Mouse (Mus musculus): ENCODE measurements around the gene Acta1. TPM values are rescaled to one million over a fixed set of nuclear protein-coding genes. Genes with fewer than 3 reads are reported as not detected.
A peak's percentile ranks its signal among the peaks of the same experiment; 100 is the strongest.

Acta1 gene
- polyA plus RNA-seq, 1 experiment from 2014 or later, result 11.1 TPM

- Histone ChIP-seq H3K27me3 (replicated peaks; ENCODE audit: control insufficient read depth, insufficient read depth, low read length) (peaks cover 33% of the 10 kb centered on the region), H3K36me3 (ENCODE audit: control insufficient read depth, insufficient read depth, low read length) (no peaks in the 10 kb centered on the region), H3K4me1 (ENCODE audit: control insufficient read depth, insufficient read depth, low read length) (peaks cover 9% of the 10 kb centered on the region), H3K4me3 (ENCODE audit: low read length) (no peak overlapping the region), H3K9ac (ENCODE audit: low read depth, low read length) (no peak overlapping the region), H3K27ac (ENCODE audit: low read length) (no peak overlapping the region; the same call in 1 of the 2 replicates), H3K4me2 (ENCODE audit: low read depth, low read length) (peak overlapping the region; percentile 23; the same call in 1 of the 2 replicates), H3K9me3 (ENCODE audit: control insufficient read depth, low read length) (no peaks in the 10 kb centered on the region)
- ATAC-seq, result peak; percentile 29; the same call in 1 of the 2 replicates
- 49% methylated on average over 10 of the region's 10 CpGs for WGBS
Measured at GRCm38 (mm10) chr8:123896774-123897173, 2.2 kb upstream of the Acta1 start.

DNA sequence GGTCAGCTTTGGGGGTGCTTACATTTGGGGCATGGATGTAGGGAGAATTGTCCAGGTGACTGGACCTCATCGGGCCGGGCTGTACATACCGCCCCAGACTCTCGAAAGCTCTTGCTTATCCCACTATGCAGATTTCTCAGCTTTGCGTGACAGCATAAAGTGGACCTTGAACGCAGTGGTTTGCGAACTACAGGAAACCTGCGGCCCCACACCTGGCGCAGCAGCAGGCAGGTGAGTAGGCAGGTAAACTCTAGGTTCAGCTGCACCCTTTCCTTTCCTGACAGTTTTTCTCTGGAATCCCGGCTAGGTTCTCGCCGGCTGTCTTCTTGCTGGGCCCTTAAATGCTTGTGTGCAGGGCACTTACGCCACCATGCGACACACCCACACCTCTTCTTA lies 1.8 kb upstream of the Acta1 start:
- H3K4me2 ChIP-seq (ENCODE audit: low read depth, low read length), result peak overlapping the region; percentile 23; the same call in 1 of the 2 replicates
- H3K9me3 ChIP-seq (ENCODE audit: control insufficient read depth, low read length), result no peaks in the 10 kb centered on the region
- peaks cover 37% of the 10 kb centered on the region for H3K27me3 ChIP-seq (replicated peaks; ENCODE audit: control insufficient read depth, insufficient read depth, low read length)
- H3K4me1 ChIP-seq (ENCODE audit: control insufficient read depth, insufficient read depth, low read length), result peaks cover 10% of the 10 kb centered on the region
- H3K4me3 ChIP-seq (ENCODE audit: low read length), result no peak overlapping the region
- WGBS, result 37% methylated on average over 14 of the region's 14 CpGs
- H3K27ac ChIP-seq (ENCODE audit: low read length), result no peak overlapping the region
- H3K36me3 ChIP-seq (ENCODE audit: control insufficient read depth, insufficient read depth, low read length), result no peaks in the 10 kb centered on the region
- no peak overlapping the region for H3K9ac ChIP-seq (ENCODE audit: low read depth, low read length)
- ATAC-seq, result peak; percentile 74

DNA sequence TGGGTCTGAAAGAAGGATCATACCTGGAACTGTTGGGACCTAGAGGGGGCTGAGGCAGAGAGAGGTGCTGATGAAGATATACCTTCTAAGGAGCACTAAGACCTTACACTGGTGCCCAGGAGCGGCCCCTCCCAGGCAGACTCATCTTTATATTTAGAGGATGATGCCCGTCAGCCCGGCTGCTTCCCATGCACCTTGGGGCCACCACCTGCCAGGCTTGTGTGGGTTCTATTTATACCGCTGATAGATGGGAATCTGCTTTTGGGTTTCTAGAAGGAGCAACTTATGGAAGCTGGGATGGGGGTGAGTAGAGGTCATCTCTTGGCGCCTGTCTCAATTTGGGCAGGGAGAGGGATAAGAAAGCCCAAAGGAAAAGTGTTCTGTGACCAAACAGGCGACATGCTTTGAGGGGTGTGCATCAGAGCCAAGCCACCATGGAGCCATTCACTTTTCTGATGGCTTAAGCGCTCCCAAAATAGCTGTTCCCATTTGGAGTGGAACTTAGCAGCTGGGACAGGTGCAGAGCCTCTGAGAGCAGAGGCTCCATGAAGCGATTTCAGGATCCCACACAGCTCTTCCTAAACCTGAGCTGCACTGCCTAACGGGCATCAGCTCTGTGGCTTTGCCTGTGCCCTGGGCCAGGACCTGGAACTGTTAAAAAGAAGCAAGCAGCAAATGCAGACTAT lies 1.3 kb upstream of the Acta1 start:
- peaks cover 10% of the 10 kb centered on the region for H3K4me1 ChIP-seq (ENCODE audit: control insufficient read depth, insufficient read depth, low read length)
- H3K9me3 ChIP-seq (ENCODE audit: control insufficient read depth, low read length), result no peaks in the 10 kb centered on the region
- no peak overlapping the region for H3K4me3 ChIP-seq (ENCODE audit: low read length)
- H3K27ac ChIP-seq (ENCODE audit: low read length), result no peak overlapping the region
- H3K36me3 ChIP-seq (ENCODE audit: control insufficient read depth, insufficient read depth, low read length), result no peaks in the 10 kb centered on the region
- H3K4me2 ChIP-seq (ENCODE audit: low read depth, low read length), result peak overlapping the region; percentile 23; the same call in 1 of the 2 replicates
- WGBS, result 66% methylated on average over 9 of the region's 9 CpGs
- H3K9ac ChIP-seq (ENCODE audit: low read depth, low read length), result no peak overlapping the region
- no peak for ATAC-seq
- H3K27me3 ChIP-seq (replicated peaks; ENCODE audit: control insufficient read depth, insufficient read depth, low read length), result peaks cover 42% of the 10 kb centered on the region

DNA sequence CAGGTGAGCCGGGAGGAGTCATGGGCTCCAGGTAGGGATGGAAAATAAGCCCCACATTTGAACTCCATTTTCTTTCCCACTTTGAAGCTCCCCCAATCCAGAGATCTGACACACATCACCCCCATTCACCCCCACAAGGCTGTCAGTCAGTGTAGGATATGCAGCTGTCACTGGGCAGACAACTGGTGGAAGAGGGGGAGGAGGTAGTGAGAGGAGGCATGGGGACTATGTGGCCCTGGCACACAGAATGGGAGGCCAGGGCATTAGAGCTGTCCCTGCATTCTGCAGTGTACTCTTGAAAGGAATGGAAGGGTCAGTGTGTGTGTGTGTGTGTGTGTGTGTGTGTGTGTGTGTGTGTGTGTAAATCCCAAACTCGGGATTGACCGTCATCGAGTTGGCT lies 679 bp upstream of the Acta1 start:
- Histone ChIP-seq H3K27ac (ENCODE audit: low read length) (no peak overlapping the region), H3K4me1 (ENCODE audit: control insufficient read depth, insufficient read depth, low read length) (peaks cover 10% of the 10 kb centered on the region), H3K4me2 (ENCODE audit: low read depth, low read length) (no peak overlapping the region), H3K9ac (ENCODE audit: low read depth, low read length) (no peak overlapping the region), H3K9me3 (ENCODE audit: control insufficient read depth, low read length) (no peaks in the 10 kb centered on the region), H3K27me3 (replicated peaks; ENCODE audit: control insufficient read depth, insufficient read depth, low read length) (peaks cover 48% of the 10 kb centered on the region), H3K36me3 (ENCODE audit: control insufficient read depth, insufficient read depth, low read length) (no peaks in the 10 kb centered on the region), H3K4me3 (ENCODE audit: low read length) (no peak overlapping the region)
- 81% methylated on average over 4 of the region's 4 CpGs for WGBS
- ATAC-seq, result no peak

DNA sequence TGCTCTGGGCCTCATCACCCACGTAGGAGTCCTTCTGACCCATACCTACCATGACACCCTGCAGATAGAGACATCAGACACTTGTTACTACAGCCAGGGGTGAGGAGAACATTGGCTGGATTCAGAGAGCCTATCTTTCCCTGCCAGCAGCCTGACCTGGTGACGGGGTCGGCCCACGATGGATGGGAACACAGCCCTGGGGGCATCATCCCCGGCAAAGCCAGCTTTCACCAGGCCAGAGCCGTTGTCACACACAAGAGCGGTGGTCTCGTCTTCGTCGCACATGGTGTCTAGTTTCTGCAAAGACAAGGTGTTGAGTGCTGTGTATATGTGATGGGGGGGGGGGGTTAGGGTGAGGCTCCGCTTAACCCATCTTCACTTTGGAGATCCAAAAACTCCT lies 1.1 kb downstream of the Acta1 start:
- no peak overlapping the region for H3K4me2 ChIP-seq (ENCODE audit: low read depth, low read length)
- H3K4me1 ChIP-seq (ENCODE audit: control insufficient read depth, insufficient read depth, low read length), result peaks cover 10% of the 10 kb centered on the region
- ATAC-seq, result no peak
- H3K27ac ChIP-seq (ENCODE audit: low read length), result no peak overlapping the region
- WGBS, result 76% methylated on average over 11 of the region's 11 CpGs
- H3K27me3 ChIP-seq (replicated peaks; ENCODE audit: control insufficient read depth, insufficient read depth, low read length), result peaks cover 49% of the 10 kb centered on the region
- no peaks in the 10 kb centered on the region for H3K9me3 ChIP-seq (ENCODE audit: control insufficient read depth, low read length)
- H3K9ac ChIP-seq (ENCODE audit: low read depth, low read length), result no peak overlapping the region
- no peaks in the 10 kb centered on the region for H3K36me3 ChIP-seq (ENCODE audit: control insufficient read depth, insufficient read depth, low read length)
- no peak overlapping the region for H3K4me3 ChIP-seq (ENCODE audit: low read length)

GRCm38 (mm10) chr8:123892586-123893155 lies 1.9 kb downstream of the Acta1 start:
- Histone ChIP-seq H3K27ac (ENCODE audit: low read length) (no peak overlapping the region), H3K4me2 (ENCODE audit: low read depth, low read length) (no peak overlapping the region), H3K36me3 (ENCODE audit: control insufficient read depth, insufficient read depth, low read length) (no peaks in the 10 kb centered on the region), H3K9ac (ENCODE audit: low read depth, low read length) (no peak overlapping the region), H3K27me3 (replicated peaks; ENCODE audit: control insufficient read depth, insufficient read depth, low read length) (peaks cover 49% of the 10 kb centered on the region), H3K4me1 (ENCODE audit: control insufficient read depth, insufficient read depth, low read length) (peaks cover 10% of the 10 kb centered on the region), H3K9me3 (ENCODE audit: control insufficient read depth, low read length) (no peaks in the 10 kb centered on the region), H3K4me3 (ENCODE audit: low read length) (0 out of 2 replicates have a peak overlapping the region, but pooled peaks have one; percentile 31)
- no peak for ATAC-seq
- WGBS, result 13% methylated on average over 30 of the region's 30 CpGs

GRCm38 (mm10) chr8:123891883-123892585 lies 2.5 kb downstream of the Acta1 start:
- no peak overlapping the region for H3K9ac ChIP-seq (ENCODE audit: low read depth, low read length)
- no peak overlapping the region for H3K27ac ChIP-seq (ENCODE audit: low read length)
- H3K4me3 ChIP-seq (ENCODE audit: low read length), result peak overlapping the region; percentile 31
- H3K9me3 ChIP-seq (ENCODE audit: control insufficient read depth, low read length), result no peaks in the 10 kb centered on the region
- peaks cover 10% of the 10 kb centered on the region for H3K4me1 ChIP-seq (ENCODE audit: control insufficient read depth, insufficient read depth, low read length)
- ATAC-seq, result no peak; the same call in 1 of the 2 replicates
- H3K36me3 ChIP-seq (ENCODE audit: control insufficient read depth, insufficient read depth, low read length), result no peaks in the 10 kb centered on the region
- H3K27me3 ChIP-seq (replicated peaks; ENCODE audit: control insufficient read depth, insufficient read depth, low read length), result peaks cover 49% of the 10 kb centered on the region
- peak overlapping the region; percentile 43 for H3K4me2 ChIP-seq (ENCODE audit: low read depth, low read length)
- WGBS, result 1% methylated on average over 49 of the region's 49 CpGs

GRCm38 (mm10) chr8:123891271-123891670 lies 3.3 kb downstream of the Acta1 start:
- no peak overlapping the region for H3K9ac ChIP-seq (ENCODE audit: low read depth, low read length)
- no peaks in the 10 kb centered on the region for H3K36me3 ChIP-seq (ENCODE audit: control insufficient read depth, insufficient read depth, low read length)
- peak overlapping the region; percentile 31 for H3K4me3 ChIP-seq (ENCODE audit: low read length)
- H3K27me3 ChIP-seq (replicated peaks; ENCODE audit: control insufficient read depth, insufficient read depth, low read length), result peaks cover 49% of the 10 kb centered on the region
- H3K4me2 ChIP-seq (ENCODE audit: low read depth, low read length), result peak overlapping the region; percentile 43
- no peak for ATAC-seq
- under 1% methylated on average over 11 of the region's 11 CpGs for WGBS
- no peaks in the 10 kb centered on the region for H3K9me3 ChIP-seq (ENCODE audit: control insufficient read depth, low read length)
- H3K4me1 ChIP-seq (ENCODE audit: control insufficient read depth, insufficient read depth, low read length), result peaks cover 10% of the 10 kb centered on the region
- H3K27ac ChIP-seq (ENCODE audit: low read length), result no peak overlapping the region

DNA sequence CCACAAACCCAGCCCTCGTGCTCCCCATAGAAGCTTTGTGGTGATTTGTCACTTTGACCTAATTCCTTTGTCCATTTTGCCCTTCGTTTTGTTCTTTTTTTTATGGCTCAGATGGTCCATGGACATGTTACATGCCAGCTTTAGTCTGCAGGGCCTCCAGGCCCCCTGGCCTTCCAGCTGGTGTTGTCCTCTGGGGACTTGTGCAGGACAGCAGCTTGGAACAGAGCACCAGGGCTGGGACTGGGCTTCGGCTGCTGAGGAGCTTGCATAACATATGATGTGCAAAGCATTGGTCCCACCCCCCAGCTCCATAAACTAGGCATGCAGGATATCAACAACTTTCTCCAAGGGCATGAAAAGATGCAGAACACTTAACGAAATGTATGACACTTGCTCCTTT lies 4.8 kb downstream of the Acta1 start:
- 67% methylated on average over 4 of the region's 4 CpGs for WGBS
- peaks cover 52% of the 10 kb centered on the region for H3K27me3 ChIP-seq (replicated peaks; ENCODE audit: control insufficient read depth, insufficient read depth, low read length)
- no peak for ATAC-seq

More for the DNA sequence above, 4.8 kb downstream of the Acta1 start:
- no peaks in the 10 kb centered on the region for H3K36me3 ChIP-seq (ENCODE audit: control insufficient read depth, insufficient read depth, low read length)
- H3K9me3 ChIP-seq (ENCODE audit: control insufficient read depth, low read length), result no peaks in the 10 kb centered on the region
- H3K4me2 ChIP-seq (ENCODE audit: low read depth, low read length), result no peak overlapping the region
- no peak overlapping the region for H3K9ac ChIP-seq (ENCODE audit: low read depth, low read length)
- H3K27ac ChIP-seq (ENCODE audit: low read length), result no peak overlapping the region
- H3K4me1 ChIP-seq (ENCODE audit: control insufficient read depth, insufficient read depth, low read length), result peaks cover 7% of the 10 kb centered on the region
- H3K4me3 ChIP-seq (ENCODE audit: low read length), result no peak overlapping the region
